Mouse (Mus musculus): ENCODE measurements at regions not wholly inside any gene's neighbourhood (a gene's known extent, or its start where the extent isn't known, plus 50 kb on each side); places are given as distances from the start of the nearest gene placed in this dataset.

- TF ChIP-seq POLR2A (IDR thresholded peaks at IDR 0.05; ENCODE audit: extremely low read depth, insufficient read depth, low read length), result no peak
- TF ChIP-seq CTCF (IDR thresholded peaks at IDR 0.05; ENCODE audit: extremely low read depth, insufficient read depth, low read length), result no peak
Observed at GRCm38 (mm10) chr14:68196762-68197469, 1097.2 kb downstream of the Synb start.

All from cortical plate, adult 2 months (tissue).